Mouse (Mus musculus) intestine, embryonic 14.5 days (tissue): ENCODE results near the gene Ttll3. TPM values are rescaled to one million over a fixed set of nuclear protein-coding genes. Genes with fewer than 3 reads are reported as not detected.

Source experiments
- ATAC-seq: fragments of 200-750 bp; cut with Nextera tagmentation; replicated peaks from 2 replicates; pipeline ENCODE4 v1.8.0; 2017; ENCODE audit warnings: low read depth, moderate number of reproducible peaks, moderate TSS enrichment, moderate library complexity; ENCODE audit not compliant: low FRiP score, low TSS enrichment
- DNase-seq: peaks from one replicate; pipeline ENCODE4 v3.0.0-alpha.2; 2018; ENCODE audit warnings: low spot score
- H3K27ac ChIP-seq: fragments of 300-500 bp; sonication (generic); 2 replicates; pipeline ENCODE4 v1.5.1; 2014; ENCODE audit warnings: low read depth, mild to moderate bottlenecking, control low read depth
- H3K27me3 ChIP-seq: fragments of 300-500 bp; sonication (generic); replicated peaks from 2 replicates; pipeline ENCODE4 v1.6.1; 2014; ENCODE audit warnings: low read length, control low read depth; ENCODE audit not compliant: control insufficient read depth, insufficient read depth
- H3K36me3 ChIP-seq: fragments of 300-500 bp; sonication (generic); 2 replicates; pipeline ENCODE4 v1.6.1; 2014; ENCODE audit warnings: low read length, control low read depth; ENCODE audit not compliant: control insufficient read depth, insufficient read depth
- H3K4me1 ChIP-seq: fragments of 300-500 bp; sonication (generic); replicated peaks from 2 replicates; pipeline ENCODE4 v1.6.1; 2014; ENCODE audit warnings: low read length, control low read depth, mixed read lengths; ENCODE audit not compliant: control insufficient read depth, insufficient read depth
- H3K4me2 ChIP-seq: fragments of 300-500 bp; sonication (generic); 2 replicates; pipeline ENCODE4 v1.6.1; 2014; ENCODE audit warnings: low read length
- H3K4me3 ChIP-seq: fragments of 300-500 bp; sonication (generic); 2 replicates; pipeline ENCODE4 v1.5.1; 2014; ENCODE audit warnings: low read depth, low read length, control low read depth, mixed read lengths
- H3K9ac ChIP-seq: fragments of 300-500 bp; sonication (generic); 2 replicates; pipeline ENCODE4 v1.6.1; 2014; ENCODE audit warnings: mild to moderate bottlenecking, low read length
- H3K9me3 ChIP-seq: fragments of 300-500 bp; sonication (generic); 2 replicates; pipeline ENCODE4 v1.6.1; 2016; ENCODE audit warnings: low read length, control low read depth; ENCODE audit not compliant: control insufficient read depth
- WGBS: fragments of 180-500 bp; shearing (Covaris S2); extraction: QIAGEN DNeasy Blood & Tissue Kit; methylation state at CpG from one replicate; pipeline ENCODE4 v1.1.7; 2014; 5-methylcytosine and 5-hydroxymethylcytosine counted together
- polyA plus RNA-seq: library from polyadenylated mRNA; unstranded; fragments of >200 nt; fragmentation: Nextera tagmentation; extraction: Ambion mirVana; gene quantifications from 2 replicates; pipeline ENCODE4 v1.2.1, GENCODE M21; 2014

Gene Ttll3
- 2.5 and 4.0 TPM in 2 replicates for polyA plus RNA-seq

GRCm38 (mm10) chr6:113388960-113389359, at the start of gene Ttll3:
Gene Ttll3, plus strand, starts transcription at chr6:113389260.
- no peak for ATAC-seq
- Histone ChIP-seq H3K9ac (no peak within 1 kb of the TSS), H3K4me1 (peaks cover 6% of the 10 kb centered on the region; the same call in 1 of the 2 replicates), H3K27me3 (no peaks in the 10 kb centered on the region), H3K4me3 (no peak within 1 kb of the TSS), H3K27ac (no peak within 1 kb of the TSS), H3K9me3 (no peaks in the 10 kb centered on the region), H3K4me2 (no peak within 1 kb of the TSS), H3K36me3 (peaks cover 68% of the 10 kb centered on the region)
- 63% methylated on average over 8 of the region's 8 CpGs for WGBS
- DNase-seq: no peak

GRCm38 (mm10) chr6:113341574-113341973, 47.5 kb upstream of the Ttll3 start:
- ATAC-seq (no peak), DNase-seq (no peak)
- Histone ChIP-seq H3K4me2 (peak overlapping the region; percentile 18), H3K4me3 (no peak overlapping the region), H3K27me3 (no peaks in the 10 kb centered on the region), H3K27ac (no peak overlapping the region), H3K9ac (no peak overlapping the region), H3K4me1 (peaks cover 15% of the 10 kb centered on the region; the same call in 1 of the 2 replicates), H3K9me3 (no peaks in the 10 kb centered on the region), H3K36me3 (peaks cover 36% of the 10 kb centered on the region)
- 78% methylated on average over 6 of the region's 6 CpGs for WGBS

GRCm38 (mm10) chr6:113342297-113342696, 46.8 kb upstream of the Ttll3 start:
- ATAC-seq: no peak
- peak overlapping the region; percentile 12; the same call in 1 of the 2 replicates for H3K4me3 ChIP-seq
- no peaks in the 10 kb centered on the region for H3K9me3 ChIP-seq
- DNase-seq: no peak
- no peak overlapping the region for H3K27ac ChIP-seq
- no peaks in the 10 kb centered on the region for H3K27me3 ChIP-seq
- WGBS: 30% methylated on average over 4 of the region's 7 CpGs
- peaks cover 15% of the 10 kb centered on the region; the same call in 1 of the 2 replicates for H3K4me1 ChIP-seq
- H3K4me2 ChIP-seq: peak overlapping the region; percentile 71
- peaks cover 31% of the 10 kb centered on the region for H3K36me3 ChIP-seq
- no peak overlapping the region for H3K9ac ChIP-seq

GRCm38 (mm10) chr6:113343177-113344092, 45.6 kb upstream of the Ttll3 start, which contains the start of gene Camk1:
Gene Camk1, minus strand, starts transcription at chr6:113343984.
- peak within 1 kb of the TSS; percentile 61 for H3K4me3 ChIP-seq

GRCm38 (mm10) chr6:113344321-113344720, 44.7 kb upstream of the Ttll3 start:
- WGBS: 38% methylated on average over 2 of the region's 2 CpGs
- Histone ChIP-seq H3K9me3 (no peaks in the 10 kb centered on the region), H3K9ac (no peak overlapping the region), H3K36me3 (peaks cover 11% of the 10 kb centered on the region), H3K27ac (no peak overlapping the region), H3K4me3 (peak overlapping the region; percentile 61; the same call in 1 of the 2 replicates), H3K27me3 (no peaks in the 10 kb centered on the region), H3K4me1 (peaks cover 15% of the 10 kb centered on the region; the same call in 1 of the 2 replicates), H3K4me2 (peak overlapping the region; percentile 71; the same call in 1 of the 2 replicates)
- no peak for DNase-seq
- ATAC-seq: no peak

More at GRCm38 (mm10) chr6:113343177-113344092, 45.6 kb upstream of the Ttll3 start, which contains the start of gene Camk1:
- H3K9me3 ChIP-seq: no peaks in the 10 kb centered on the region
- WGBS: 11% methylated on average over 32 of the region's 32 CpGs
- peaks cover 20% of the 10 kb centered on the region for H3K36me3 ChIP-seq
- peak within 1 kb of the TSS; percentile 39; the same call in 1 of the 2 replicates for H3K27ac ChIP-seq
- peaks cover 15% of the 10 kb centered on the region; the same call in 1 of the 2 replicates for H3K4me1 ChIP-seq
- H3K4me2 ChIP-seq: peak within 1 kb of the TSS; percentile 71
- peak within 1 kb of the TSS; percentile 73 for H3K9ac ChIP-seq
- no peaks in the 10 kb centered on the region for H3K27me3 ChIP-seq
- DNase-seq (peak; percentile 84), ATAC-seq (peak; percentile 78)

GRCm38 (mm10) chr6:113346897-113347296, 42.2 kb upstream of the Ttll3 start:
- Histone ChIP-seq H3K9me3 (no peaks in the 10 kb centered on the region), H3K27ac (no peak overlapping the region), H3K4me1 (peaks cover 15% of the 10 kb centered on the region), H3K9ac (no peak overlapping the region), H3K27me3 (no peaks in the 10 kb centered on the region), H3K36me3 (no peaks in the 10 kb centered on the region), H3K4me3 (no peak overlapping the region), H3K4me2 (no peak overlapping the region)
- DNase-seq (no peak), ATAC-seq (no peak)
- WGBS: 75% methylated on average over 4 of the region's 4 CpGs

- H3K4me2 ChIP-seq: no peak overlapping the region
- ATAC-seq (no peak), DNase-seq (no peak)
- no peaks in the 10 kb centered on the region for H3K9me3 ChIP-seq
- no peak overlapping the region for H3K27ac ChIP-seq
- H3K27me3 ChIP-seq: no peaks in the 10 kb centered on the region
- no peaks in the 10 kb centered on the region for H3K36me3 ChIP-seq
- H3K4me3 ChIP-seq: no peak overlapping the region
- peaks cover 5% of the 10 kb centered on the region; the same call in 1 of the 2 replicates for H3K4me1 ChIP-seq
- no peak overlapping the region for H3K9ac ChIP-seq
Observed at GRCm38 (mm10) chr6:113350538-113350937, 38.5 kb upstream of the Ttll3 start.

- no peak for ATAC-seq
- Histone ChIP-seq H3K36me3 (no peaks in the 10 kb centered on the region), H3K4me1 (peaks cover 5% of the 10 kb centered on the region; the same call in 1 of the 2 replicates), H3K9ac (no peak overlapping the region), H3K4me2 (no peak overlapping the region), H3K27ac (no peak overlapping the region), H3K4me3 (no peak overlapping the region), H3K27me3 (no peaks in the 10 kb centered on the region), H3K9me3 (no peaks in the 10 kb centered on the region)
- WGBS: 70% methylated on average over 1 of the region's 1 CpGs
- no peak for DNase-seq
Observed at GRCm38 (mm10) chr6:113351161-113351560, 37.9 kb upstream of the Ttll3 start.
